Mouse (Mus musculus): ENCODE results near the gene Galnt14. TPM values are rescaled to one million over a fixed set of nuclear protein-coding genes. Genes with fewer than 3 reads are reported as not detected.

Gene Galnt14
- total RNA-seq, 2 experiments from 2014 or later = 20.1 to 20.8 TPM

GRCm38 (mm10) chr17:73449104-73449503 lies 261.1 kb downstream of the Galnt14 start:
- DNase-seq (ENCODE audit: low spot score in 2 of 2) = no peak
- intact Hi-C loops (cut with DNase I) = no loop called here

Other genes with a start within 250 kb of the Galnt14 start
- 10 to 100 TPM; 81.7 to 82.3 TPM for gene Ehd3, start 93.7 kb upstream of the Galnt14 start, total RNA-seq (2021)
- gene Xdh, start 239.7 kb upstream of the Galnt14 start, total RNA-seq (2021) = 10 to 100 TPM in 1 of 2 experiments, 1 to 10 TPM in 1; 5.5 to 14.9 TPM